Mouse (Mus musculus) heart, embryonic 10.5 days (tissue): Measurements from ENCODE around the gene Pcdh19. TPM values are rescaled to one million over a fixed set of nuclear protein-coding genes. Genes with fewer than 3 reads are reported as not detected.

Experiments used
- DNase-seq: peaks from one replicate; pipeline ENCODE4 v3.0.0-alpha.2; 2017; ENCODE audit warnings: low spot score
- H3K27ac ChIP-seq: fragments of 300-500 bp; sonication (generic); 2 replicates; pipeline ENCODE4 v1.5.1; 2016; ENCODE audit warnings: mild to moderate bottlenecking
- H3K27me3 ChIP-seq: fragments of 300-500 bp; sonication (generic); 2 replicates; pipeline ENCODE4 v1.6.1; 2016; ENCODE audit warnings: mild to moderate bottlenecking; ENCODE audit not compliant: poor library complexity, insufficient read depth, severe bottlenecking
- H3K36me3 ChIP-seq: fragments of 300-500 bp; sonication (generic); 2 replicates; pipeline ENCODE4 v1.6.1; 2016; ENCODE audit warnings: mild to moderate bottlenecking, moderate library complexity
- H3K4me1 ChIP-seq: fragments of 300-500 bp; sonication (generic); 2 replicates; pipeline ENCODE4 v1.6.1; 2016; ENCODE audit warnings: mild to moderate bottlenecking
- H3K4me3 ChIP-seq: fragments of 300-500 bp; sonication (generic); 2 replicates; pipeline ENCODE4 v1.5.1; 2016; ENCODE audit warnings: mild to moderate bottlenecking, moderate library complexity
- H3K9me3 ChIP-seq: fragments of 300-500 bp; sonication (generic); 2 replicates; pipeline ENCODE4 v1.6.1; 2016; ENCODE audit warnings: mild to moderate bottlenecking, moderate library complexity
- WGBS: fragments of 180-500 bp; shearing (Covaris S2); methylation state at CpG from one replicate; pipeline ENCODE4 v1.1.7; 2016; 5-methylcytosine and 5-hydroxymethylcytosine counted together
- polyA plus RNA-seq: library from polyadenylated mRNA; unstranded; fragments of >200 nt; fragmentation: Nextera tagmentation; extraction: Ambion mirVana; gene quantifications from 2 replicates; pipeline ENCODE4 v1.2.1, GENCODE M21; 2016

Gene Pcdh19
- polyA plus RNA-seq, 1 experiment from 2014 or later: 0.49 TPM

DNA sequence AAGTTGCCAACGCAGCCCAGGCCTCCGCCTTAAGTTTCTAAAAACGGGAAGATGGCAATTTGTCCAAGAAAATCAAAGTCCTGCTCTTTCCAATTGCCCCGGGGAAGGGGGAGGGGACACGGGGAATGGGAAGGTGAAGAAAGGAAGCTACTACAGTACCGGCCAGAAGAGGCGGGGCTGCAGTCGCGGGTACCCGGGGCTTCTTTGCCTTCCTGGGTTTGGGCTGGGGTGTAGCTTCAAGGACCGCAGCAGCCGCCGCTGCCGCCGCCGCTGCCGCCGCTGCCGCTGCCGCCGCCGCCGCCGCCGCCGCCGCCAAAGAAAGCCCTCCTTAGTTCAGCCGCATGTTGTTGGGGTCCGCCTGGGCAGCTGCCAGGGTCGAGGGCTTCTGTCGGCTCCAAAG is 631 bp downstream of the Pcdh19 start:
- H3K27ac ChIP-seq: no peak overlapping the region
- peaks cover 72% of the 10 kb centered on the region for H3K27me3 ChIP-seq
- H3K4me1 ChIP-seq: no peaks in the 10 kb centered on the region
- H3K36me3 ChIP-seq: no peaks in the 10 kb centered on the region
- H3K4me3 ChIP-seq: peak overlapping the region; percentile 60
- DNase-seq: no peak
- H3K9me3 ChIP-seq: no peaks in the 10 kb centered on the region
- 11% methylated on average over 30 of the region's 31 CpGs for WGBS

GRCm38 (mm10) chrX:133687666-133688151 is 1.1 kb downstream of the Pcdh19 start:
- Histone ChIP-seq H3K9me3 (no peaks in the 10 kb centered on the region), H3K4me3 (peak overlapping the region; percentile 60), H3K36me3 (no peaks in the 10 kb centered on the region), H3K27ac (no peak overlapping the region), H3K4me1 (no peaks in the 10 kb centered on the region), H3K27me3 (peaks cover 75% of the 10 kb centered on the region)
- DNase-seq: no peak
- 24% methylated on average over 17 of the region's 37 CpGs for WGBS

- DNase-seq: no peak
- no peak overlapping the region for H3K27ac ChIP-seq
- H3K9me3 ChIP-seq: no peaks in the 10 kb centered on the region
- WGBS: 18% methylated on average over 55 of the region's 55 CpGs
- peak overlapping the region; percentile 60 for H3K4me3 ChIP-seq
- no peaks in the 10 kb centered on the region for H3K4me1 ChIP-seq
- H3K36me3 ChIP-seq: no peaks in the 10 kb centered on the region
- peaks cover 85% of the 10 kb centered on the region for H3K27me3 ChIP-seq
Observed at GRCm38 (mm10) chrX:133686533-133687311, 2.1 kb downstream of the Pcdh19 start.

- Histone ChIP-seq H3K9me3 (no peaks in the 10 kb centered on the region), H3K27ac (no peak overlapping the region), H3K4me3 (no peak overlapping the region), H3K27me3 (peaks cover 87% of the 10 kb centered on the region), H3K36me3 (no peaks in the 10 kb centered on the region), H3K4me1 (no peaks in the 10 kb centered on the region)
- DNase-seq: no peak
- WGBS: 45% methylated on average over 12 of the region's 12 CpGs
Observed at GRCm38 (mm10) chrX:133685572-133685971, 3.2 kb downstream of the Pcdh19 start.

GRCm38 (mm10) chrX:133683961-133684360 is 4.8 kb downstream of the Pcdh19 start:
- Histone ChIP-seq H3K9me3 (no peaks in the 10 kb centered on the region), H3K4me1 (no peaks in the 10 kb centered on the region), H3K36me3 (no peaks in the 10 kb centered on the region), H3K27me3 (peaks cover 79% of the 10 kb centered on the region), H3K27ac (no peak overlapping the region), H3K4me3 (no peak overlapping the region)
- 40% methylated on average over 3 of the region's 3 CpGs for WGBS
- no peak for DNase-seq

- H3K4me3 ChIP-seq: no peak overlapping the region
- no peaks in the 10 kb centered on the region for H3K4me1 ChIP-seq
- H3K9me3 ChIP-seq: no peaks in the 10 kb centered on the region
- H3K27ac ChIP-seq: no peak overlapping the region
- DNase-seq: no peak
- no peaks in the 10 kb centered on the region for H3K27me3 ChIP-seq
- no peaks in the 10 kb centered on the region for H3K36me3 ChIP-seq
- 15% methylated on average over 2 of the region's 2 CpGs for WGBS
Observed at GRCm38 (mm10) chrX:133675121-133675520, 13.7 kb downstream of the Pcdh19 start.

- no peaks in the 10 kb centered on the region for H3K4me1 ChIP-seq
- no peak overlapping the region for H3K4me3 ChIP-seq
- DNase-seq: no peak
- H3K36me3 ChIP-seq: no peaks in the 10 kb centered on the region
- H3K27ac ChIP-seq: no peak overlapping the region
- no peaks in the 10 kb centered on the region for H3K27me3 ChIP-seq
- H3K9me3 ChIP-seq: no peaks in the 10 kb centered on the region
- 16% methylated on average over 3 of the region's 3 CpGs for WGBS
Observed at GRCm38 (mm10) chrX:133673796-133674195, 15.0 kb downstream of the Pcdh19 start.

- no peak overlapping the region for H3K4me3 ChIP-seq
- no peaks in the 10 kb centered on the region for H3K9me3 ChIP-seq
- WGBS: 74% methylated on average over 5 of the region's 5 CpGs
- no peak overlapping the region for H3K27ac ChIP-seq
- H3K4me1 ChIP-seq: no peaks in the 10 kb centered on the region
- DNase-seq: no peak
- no peaks in the 10 kb centered on the region for H3K36me3 ChIP-seq
- H3K27me3 ChIP-seq: no peaks in the 10 kb centered on the region
Observed at GRCm38 (mm10) chrX:133660111-133660510, 28.7 kb downstream of the Pcdh19 start.

DNA sequence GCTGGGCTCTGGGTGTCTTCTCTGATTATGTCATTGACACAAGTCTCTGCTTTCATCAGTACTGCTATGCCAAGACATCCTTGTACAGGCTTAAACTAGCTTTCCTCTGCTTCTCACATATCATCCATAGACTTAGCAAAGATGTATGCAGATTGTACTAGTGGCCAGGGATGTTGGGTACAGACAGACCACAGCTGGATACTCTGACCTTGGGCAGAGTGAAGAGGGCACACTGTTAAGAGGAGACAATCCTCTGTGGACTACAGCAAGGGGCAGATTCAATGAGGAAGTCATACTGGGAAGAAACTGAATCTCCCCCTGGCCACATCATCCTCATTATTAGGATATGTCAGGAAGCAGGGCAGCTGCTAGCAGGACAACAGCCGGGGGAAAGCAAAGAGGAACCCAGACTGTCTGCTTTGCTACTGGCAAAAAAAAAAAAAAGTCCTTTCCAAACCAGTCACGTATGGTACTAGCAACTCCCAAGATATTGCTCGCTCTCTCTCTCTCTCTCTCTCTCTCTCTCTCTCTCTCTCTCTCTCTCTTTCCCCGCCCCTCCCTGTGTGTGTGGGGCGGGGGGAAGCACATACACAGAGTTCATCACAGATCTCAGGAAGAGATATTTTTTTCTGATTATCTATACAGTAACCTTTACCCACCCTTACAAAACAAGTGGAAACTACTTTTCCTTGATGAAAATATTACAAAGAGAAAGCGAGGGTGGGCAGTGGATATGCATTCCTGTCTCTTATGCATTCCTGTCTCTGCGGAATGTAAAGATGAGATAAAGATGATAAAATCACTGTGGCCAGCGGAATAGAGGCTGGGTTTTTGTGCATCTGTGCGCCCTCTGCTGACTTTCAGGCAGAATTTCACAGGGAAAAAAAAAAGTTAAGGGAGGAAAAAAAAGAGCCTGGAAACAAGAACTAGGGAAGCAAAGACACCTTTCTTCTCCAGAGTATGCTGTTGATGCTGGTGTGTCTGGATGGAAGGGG is 31.2 kb downstream of the Pcdh19 start:
- H3K4me3 ChIP-seq: no peak overlapping the region
- no peak overlapping the region for H3K27ac ChIP-seq
- WGBS: 23% methylated on average over 9 of the region's 9 CpGs

DNA sequence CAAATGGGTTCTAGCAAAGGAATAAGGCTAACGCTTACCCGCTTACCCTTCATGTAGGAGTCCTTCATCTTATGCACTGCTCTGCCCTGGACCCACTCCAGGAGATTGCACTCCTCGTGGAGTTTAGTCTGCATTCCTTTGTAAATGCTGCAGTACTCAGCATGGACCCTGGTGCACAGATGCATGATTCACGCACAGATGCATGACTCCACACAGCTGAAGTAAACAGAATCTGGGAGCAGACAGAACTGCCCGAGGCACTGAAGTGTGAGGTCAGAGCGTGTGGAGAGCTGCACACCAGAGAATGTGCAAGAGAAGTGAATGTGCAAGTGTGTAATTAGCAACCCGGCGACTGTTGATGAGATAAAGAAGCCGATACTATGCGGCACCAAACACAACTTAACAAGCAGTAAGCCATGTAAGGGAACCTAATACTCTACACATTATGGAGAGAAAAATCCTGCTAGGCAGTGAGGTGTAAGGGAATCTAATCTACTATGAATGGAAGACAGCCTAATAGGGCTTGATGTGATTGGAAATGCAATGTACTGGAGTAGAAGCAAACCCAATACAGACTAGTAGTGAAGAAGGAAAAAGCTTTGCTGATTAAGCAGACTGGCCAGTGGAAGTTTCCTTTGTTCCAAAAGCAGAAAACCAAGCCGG is 32.8 kb downstream of the Pcdh19 start:
- Histone ChIP-seq H3K27ac (no peak overlapping the region), H3K4me3 (no peak overlapping the region), H3K4me1 (no peaks in the 10 kb centered on the region), H3K27me3 (no peaks in the 10 kb centered on the region), H3K9me3 (no peaks in the 10 kb centered on the region), H3K36me3 (no peaks in the 10 kb centered on the region)
- 73% methylated on average over 11 of the region's 11 CpGs for WGBS
- DNase-seq: no peak

More for the DNA sequence above, 31.2 kb downstream of the Pcdh19 start:
- Histone ChIP-seq H3K36me3 (no peaks in the 10 kb centered on the region), H3K9me3 (no peaks in the 10 kb centered on the region), H3K4me1 (no peaks in the 10 kb centered on the region), H3K27me3 (no peaks in the 10 kb centered on the region)
- no peak for DNase-seq

DNA sequence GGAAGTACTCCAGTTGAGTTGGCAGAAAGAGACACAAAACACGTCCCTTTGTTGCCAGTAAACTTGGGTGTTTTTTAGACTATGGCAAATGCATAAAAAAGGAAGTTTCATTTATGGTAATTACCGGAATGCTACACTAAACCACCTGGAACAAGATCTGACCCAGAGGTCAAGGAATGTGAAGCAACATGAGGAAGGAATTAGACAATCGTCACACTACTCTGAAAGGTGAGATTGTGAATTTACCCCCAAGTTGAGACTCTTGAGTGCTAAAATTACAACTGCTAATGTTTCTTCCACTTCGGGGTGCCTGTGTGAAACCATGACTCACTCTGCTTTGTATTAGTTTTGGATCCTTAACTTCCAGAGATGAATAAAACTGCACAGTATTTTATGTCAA is 33.6 kb downstream of the Pcdh19 start:
- no peak overlapping the region for H3K27ac ChIP-seq
- H3K9me3 ChIP-seq: no peaks in the 10 kb centered on the region
- H3K4me3 ChIP-seq: no peak overlapping the region
- H3K27me3 ChIP-seq: no peaks in the 10 kb centered on the region
- H3K4me1 ChIP-seq: no peaks in the 10 kb centered on the region
- WGBS: 60% methylated on average over 4 of the region's 4 CpGs
- no peaks in the 10 kb centered on the region for H3K36me3 ChIP-seq
- DNase-seq: no peak

- Histone ChIP-seq H3K36me3 (no peaks in the 10 kb centered on the region), H3K4me1 (no peaks in the 10 kb centered on the region), H3K27ac (no peak overlapping the region), H3K4me3 (no peak overlapping the region), H3K27me3 (no peaks in the 10 kb centered on the region), H3K9me3 (no peaks in the 10 kb centered on the region)
- 79% methylated on average over 3 of the region's 3 CpGs for WGBS
- DNase-seq: no peak
Observed at GRCm38 (mm10) chrX:133653071-133653470, 35.7 kb downstream of the Pcdh19 start.
